Mouse (Mus musculus) frontal cortex, postnatal 36 days (tissue): ENCODE measurements at regions not wholly inside any gene's neighbourhood (a gene's known extent, or its start where the extent isn't known, plus 50 kb on each side); places are given as distances from the start of the nearest gene placed in this dataset.

ENCODE experiments used
- DNase-seq, 2 experiments: peaks; one replicate each; pipeline ENCODE4 v3.0.0; 2022; ENCODE audit warnings: low spot score in 2 of 2

DNA sequence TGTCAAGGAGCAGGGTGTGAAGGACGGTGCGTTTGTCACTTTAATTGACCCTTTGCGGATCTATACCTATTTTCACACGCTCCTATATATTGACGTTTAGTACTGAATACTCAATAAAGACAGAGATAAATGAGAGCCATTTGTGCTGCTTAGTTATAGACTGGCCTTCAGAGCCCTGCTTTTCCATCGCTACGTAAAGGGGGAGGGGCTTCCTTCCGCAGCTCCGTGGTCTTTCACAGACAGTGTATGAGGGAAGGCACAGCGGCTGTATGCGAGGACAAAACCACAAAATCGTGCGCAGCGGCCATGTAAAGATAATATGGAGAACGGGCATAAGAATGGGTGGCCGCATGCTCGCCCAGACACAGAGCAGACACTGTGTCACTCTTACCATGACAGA is 58.4 kb upstream of the Pced1b start:
- no peak for DNase-seq

DNA sequence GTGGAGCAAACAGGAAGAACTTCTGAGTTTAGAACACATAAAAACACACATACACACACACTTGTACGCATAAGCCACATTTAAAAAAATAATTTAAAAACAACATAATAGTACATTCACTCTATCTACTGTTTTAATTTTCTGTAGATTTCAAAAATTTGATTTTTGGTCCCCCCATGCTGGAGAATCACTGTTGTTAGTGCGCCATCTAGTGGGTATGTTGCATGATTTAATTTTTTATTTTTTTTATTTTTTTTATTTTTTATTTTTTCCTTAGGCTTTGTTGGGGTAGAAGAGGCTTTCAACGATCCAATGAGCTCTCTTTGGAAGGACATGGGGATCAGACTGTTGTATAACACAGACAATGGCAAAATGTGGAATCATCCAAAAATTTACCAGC is 59.1 kb upstream of the Pced1b start:
- DNase-seq: no peak

DNA sequence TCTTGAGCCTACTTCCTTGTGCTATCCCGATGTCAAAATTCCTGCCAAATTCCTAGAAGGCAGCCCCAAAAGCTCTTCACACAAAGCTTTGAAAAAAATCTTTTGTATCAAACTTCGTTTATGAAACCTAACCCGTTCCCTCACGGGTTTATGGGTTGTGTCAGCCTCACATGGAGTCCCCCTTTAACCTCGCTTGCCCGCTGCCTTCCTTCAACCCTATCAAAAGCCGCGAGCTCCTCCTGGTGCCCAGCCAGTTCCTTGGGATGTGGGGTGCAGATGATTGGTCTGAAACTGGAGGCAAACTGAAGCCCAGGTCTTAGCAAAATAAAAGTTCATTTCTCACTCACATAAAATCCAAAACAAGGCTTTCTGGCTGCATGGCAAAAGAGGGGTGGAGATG is 60.9 kb upstream of the Pced1b start:
- no peak for DNase-seq

DNA sequence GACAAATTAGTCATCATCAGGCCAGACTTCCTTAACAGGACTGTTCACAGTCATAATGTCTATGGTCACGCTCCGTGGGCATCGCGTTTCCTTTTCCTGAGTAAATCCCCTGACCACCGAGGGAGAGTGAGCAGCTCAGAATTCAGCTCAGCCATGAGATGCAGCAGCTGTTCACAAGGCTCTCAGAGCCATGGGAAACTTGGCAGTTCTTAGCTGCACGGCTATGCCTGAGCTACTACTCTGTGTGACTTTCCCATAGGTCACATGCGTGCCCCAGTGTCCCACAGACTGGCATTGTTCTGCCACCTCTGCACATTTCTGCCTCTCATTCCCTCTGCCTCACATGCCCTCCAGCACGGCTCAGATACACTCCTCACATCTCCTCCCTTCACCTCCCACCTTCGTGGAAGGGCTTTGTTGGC is 64.3 kb upstream of the Pced1b start:
- no peak for DNase-seq

DNA sequence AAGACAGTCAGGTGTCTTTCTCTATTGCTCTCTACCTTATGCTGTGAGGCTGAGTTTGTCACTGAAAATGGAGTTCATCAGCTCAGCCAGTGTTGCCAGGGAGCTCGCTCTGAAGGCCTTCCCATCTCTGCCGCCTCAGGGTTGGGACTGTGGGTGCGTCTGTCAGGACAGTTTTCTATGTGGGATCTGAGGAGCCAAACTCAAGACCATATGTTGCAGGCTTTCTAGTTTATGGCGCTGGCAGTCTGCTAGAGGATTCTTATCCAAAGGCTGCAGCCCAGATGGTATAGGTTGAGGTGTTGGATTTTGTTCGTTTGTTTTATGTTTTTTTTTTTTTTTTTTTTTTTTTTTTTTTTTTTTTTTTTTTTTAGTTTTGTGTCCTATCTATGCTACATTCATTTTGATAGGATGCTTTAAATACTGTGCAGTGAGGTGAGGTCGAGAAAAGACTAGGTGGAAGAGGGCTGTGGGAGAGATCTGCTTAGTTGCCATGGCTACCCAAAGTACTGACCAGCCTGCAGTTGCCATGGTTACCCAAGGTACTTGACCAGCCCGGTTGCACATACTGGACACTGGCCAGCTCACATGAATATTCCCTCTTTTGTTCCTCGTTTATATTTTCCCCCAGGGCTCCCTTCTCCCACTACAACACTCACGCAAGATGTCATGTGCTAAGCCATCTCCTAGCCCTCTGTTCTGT is 65.8 kb upstream of the Pced1b start:
- peak in 1 of 2 experiments; percentile 31 for DNase-seq

DNA sequence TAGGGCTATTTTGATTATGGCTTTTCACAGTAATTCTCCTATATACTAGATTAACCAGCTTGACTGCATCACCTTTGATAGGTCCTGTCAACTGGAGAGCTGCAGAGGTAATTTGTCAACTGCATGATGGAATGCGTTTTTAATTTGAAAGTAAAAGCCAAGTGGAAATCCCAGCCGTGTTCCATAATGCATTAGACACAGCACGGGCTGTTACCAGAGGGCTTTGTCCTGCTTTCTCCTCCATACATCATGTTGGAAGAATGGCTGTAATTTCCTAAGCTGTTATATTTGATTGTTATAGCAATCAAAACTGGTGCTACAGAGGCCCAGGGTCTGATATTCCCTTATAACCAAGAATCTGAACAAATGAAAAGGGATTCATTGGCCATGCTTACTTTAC is 68.6 kb upstream of the Pced1b start:
- no peak for DNase-seq

DNA sequence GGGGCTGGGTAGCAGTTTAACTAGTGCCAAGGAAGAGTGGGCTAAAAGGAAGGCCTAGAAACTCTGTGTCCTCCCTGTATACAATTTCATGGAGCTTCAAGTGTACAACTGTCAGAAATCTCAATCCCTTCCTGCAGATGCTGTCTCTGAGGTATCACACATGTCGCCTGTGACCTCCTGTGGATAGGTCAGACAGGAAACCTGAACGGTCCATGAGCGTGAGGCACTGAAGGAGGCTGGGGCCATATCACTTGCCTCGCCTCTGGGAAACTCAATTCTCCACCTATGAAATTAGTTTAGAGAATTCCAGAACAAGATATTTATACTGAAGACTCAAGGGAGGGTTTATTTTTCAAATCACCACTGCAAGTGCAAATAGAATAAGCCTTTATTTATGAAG is 69.1 kb upstream of the Pced1b start:
- no peak for DNase-seq

DNA sequence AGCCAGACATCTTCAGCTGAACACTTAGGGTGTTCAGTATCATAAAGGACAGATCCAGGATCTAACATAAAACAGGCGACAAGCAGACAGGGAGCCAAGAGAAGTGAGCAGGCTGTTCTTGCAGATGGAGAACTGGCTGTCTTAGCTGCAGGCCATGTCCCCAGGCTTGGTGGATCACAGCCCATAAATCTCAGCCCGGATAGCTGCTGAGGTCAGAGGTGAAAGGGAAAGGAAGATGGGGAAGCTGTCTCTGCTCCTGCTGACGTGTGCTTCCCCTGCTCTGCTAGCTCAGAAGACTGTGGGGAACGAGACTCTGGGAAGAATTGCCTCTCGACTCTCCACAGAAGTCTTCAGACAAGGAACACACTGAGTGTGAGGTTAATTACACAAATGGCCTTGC is 71.9 kb upstream of the Pced1b start:
- no peak for DNase-seq

DNA sequence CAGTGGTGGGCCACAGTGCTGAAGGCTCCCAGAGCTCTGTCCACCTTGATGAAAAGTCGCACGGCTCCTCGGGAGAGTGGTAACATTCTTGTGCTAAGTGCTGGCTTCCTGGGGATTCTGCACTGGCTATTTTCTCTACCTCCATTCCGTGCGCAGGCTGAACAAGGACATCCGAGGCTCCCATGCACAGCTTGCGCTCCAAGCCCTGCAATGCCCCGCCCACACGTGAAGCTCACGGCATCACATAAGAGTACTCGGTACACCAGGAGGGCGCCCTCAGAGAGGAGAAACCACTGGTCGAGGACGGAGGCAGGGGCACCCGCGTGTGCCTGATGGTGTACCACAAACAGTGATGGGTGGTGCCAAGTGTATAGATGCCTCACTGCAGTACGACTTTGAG is 73.7 kb upstream of the Pced1b start:
- DNase-seq: no peak

DNA sequence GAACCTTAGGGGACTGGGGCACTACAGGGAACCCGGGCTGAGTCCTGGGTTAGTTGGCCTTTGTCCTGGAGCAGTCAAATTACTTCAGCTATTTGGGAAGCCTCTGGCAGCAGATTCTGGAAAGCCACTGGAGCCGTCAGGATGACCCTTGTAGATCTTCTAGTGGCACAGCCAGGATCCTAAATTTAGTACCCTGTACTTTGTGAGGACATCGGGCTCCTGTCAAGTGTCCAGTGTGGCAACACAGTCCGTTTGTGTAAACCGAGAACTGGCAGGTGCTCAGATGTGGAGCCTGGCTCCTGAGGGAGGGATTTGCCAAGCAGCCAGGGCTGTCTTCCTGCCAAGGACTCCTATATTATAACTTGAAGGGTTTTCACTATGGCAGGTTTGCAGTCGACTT is 76.8 kb upstream of the Pced1b start:
- no peak for DNase-seq

DNA sequence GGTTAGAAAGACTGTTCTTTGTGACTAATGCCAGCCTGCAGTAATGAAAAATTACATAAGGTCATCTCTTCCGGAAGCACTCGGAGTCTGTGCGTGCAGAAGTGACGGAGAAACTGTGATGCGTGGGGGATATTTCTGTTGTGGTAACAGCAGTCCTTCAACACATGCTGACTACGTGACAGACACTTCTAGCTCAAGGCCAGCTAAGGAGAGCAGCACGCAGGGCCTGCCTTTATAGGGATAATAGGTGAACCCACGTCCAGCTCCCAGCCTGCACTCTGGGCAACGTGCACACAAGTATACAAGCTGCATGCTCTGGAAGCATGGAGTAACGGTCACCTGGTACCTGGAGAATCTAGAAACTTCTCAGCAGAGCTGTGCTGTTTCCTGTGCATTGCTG is 77.5 kb upstream of the Pced1b start:
- DNase-seq: no peak

DNA sequence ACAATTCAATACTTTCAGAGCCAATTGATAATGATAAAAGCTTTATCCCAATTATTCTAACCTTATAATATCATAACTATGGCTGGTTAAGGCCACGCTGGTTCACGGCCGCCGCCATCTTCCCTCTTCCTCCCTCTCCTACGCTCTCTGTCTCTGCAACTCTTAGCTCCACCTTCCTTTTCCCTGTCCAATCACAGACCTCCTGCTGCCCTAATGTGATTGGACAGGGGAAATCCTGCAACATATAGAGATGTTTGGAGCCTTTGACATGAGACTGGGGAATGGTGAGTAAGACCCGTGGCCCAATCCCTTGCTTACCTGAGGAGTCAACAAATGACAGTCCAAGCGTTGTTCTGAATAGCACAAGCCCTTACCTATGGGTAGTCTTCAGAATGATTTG is 79.8 kb upstream of the Pced1b start:
- no peak for DNase-seq

DNA sequence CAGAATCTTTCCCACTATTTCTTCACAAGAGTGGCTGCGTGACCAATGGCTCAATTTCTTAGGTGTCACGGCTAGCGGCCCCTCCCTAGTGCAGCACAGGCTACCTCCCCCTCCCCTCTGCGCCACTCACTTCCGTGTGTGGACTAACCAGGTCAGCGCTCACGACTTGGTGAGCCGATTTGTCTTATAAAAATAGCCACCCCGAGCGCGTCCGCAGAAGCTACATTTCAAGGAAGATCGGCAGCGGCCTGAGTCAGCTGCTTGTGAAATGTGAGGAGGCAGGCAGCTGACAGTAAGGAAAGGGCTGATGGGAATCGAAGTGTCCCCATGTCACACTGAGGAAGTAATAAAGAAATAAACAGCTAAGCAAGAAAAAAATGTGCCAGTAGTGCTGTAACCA is 82.3 kb upstream of the Pced1b start:
- no peak for DNase-seq

DNA sequence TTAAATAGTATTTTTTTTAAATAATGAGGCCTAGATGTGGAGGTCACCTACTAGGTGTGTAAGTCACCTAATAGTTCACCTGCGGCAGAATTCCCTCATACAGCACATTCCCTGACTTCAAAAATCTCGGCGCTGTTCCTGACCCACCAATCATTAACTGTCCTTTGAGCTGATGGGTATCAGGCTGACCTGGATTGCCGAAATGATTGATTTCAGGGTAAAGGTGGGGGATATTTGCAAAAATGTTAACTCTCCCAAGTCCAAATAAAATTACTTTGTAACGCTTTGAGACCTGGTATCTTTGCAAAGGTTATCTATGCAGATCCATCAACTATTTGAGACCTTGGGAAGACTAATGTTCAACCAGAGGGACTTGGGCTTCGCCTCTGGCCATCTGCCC is 82.9 kb upstream of the Pced1b start:
- DNase-seq: no peak

DNA sequence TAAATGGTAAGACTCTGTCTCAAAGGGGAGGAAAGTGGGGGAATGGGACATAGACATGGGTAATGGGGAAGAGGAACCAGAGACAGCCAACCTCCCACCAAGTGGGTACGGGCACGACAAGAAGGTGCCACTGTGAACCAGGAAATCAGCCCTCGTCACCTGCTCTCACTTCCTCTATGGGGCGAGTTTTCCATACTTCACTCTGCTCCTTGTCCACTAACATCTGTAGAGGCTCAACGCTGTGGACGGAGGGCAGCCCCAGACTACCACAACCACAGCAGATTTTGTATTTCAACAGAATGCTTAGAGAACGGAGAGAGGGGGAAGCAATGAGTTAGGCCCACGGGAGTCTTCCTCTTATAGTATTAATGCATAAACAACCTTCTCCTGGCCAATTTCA is 83.8 kb upstream of the Pced1b start:
- no peak for DNase-seq

DNA sequence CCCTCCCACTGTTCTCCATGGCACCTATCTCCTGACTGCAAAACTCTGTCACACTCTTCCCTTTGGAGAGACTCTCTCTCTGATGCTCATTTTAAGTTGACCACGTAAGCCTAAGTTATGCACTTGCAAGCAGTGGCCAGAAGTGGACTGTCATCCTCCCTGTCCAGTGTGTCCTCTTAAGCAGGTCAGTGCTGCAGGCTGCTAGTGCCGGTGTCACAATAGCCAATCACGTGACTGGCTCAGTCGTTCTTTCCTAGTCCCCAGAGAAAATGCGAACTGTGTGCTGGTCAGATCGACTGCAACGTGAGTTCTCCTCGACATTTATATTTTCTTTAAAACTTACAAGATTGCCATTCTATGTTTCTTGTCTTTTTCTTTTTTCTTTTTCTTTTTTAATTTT is 84.6 kb upstream of the Pced1b start:
- DNase-seq: no peak

DNA sequence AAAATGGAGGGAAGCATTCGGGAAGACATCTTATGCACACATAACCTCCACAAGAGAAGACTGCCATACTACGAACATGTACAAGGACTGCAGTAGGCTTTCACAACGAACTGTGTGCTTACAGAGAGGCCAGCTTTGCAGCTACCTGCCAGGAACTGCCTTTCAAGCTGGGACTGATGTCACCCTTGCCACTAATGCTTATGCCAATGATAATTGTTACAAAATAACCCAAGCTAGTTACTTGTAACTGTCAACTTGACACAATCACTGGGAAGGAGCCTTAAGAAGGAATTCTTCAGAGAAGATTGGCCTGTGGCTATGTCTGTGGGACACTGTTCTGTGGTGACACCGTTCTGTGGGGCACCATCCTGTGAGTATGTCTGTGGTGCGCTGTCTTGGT is 85.4 kb upstream of the Pced1b start:
- DNase-seq: no peak

DNA sequence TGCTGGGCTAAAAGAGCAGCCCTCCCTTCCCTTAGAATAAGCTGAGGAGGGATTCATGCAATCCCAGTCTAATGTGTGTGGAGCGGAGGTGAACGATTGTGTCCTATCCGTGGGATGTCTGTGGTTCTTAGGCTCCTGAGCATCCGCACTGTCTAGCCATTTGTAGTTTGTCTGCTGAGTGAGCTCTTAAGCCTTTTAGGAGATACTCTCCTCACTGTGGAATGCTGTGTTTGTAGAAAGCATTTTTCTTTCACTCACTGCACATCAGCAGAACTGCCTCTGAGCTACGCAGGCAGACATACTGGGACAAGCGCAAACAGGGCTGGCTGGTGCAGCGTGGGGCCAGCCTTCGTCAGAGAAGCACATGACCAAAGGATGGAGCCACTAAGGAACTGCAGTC is 94.6 kb upstream of the Pced1b start:
- DNase-seq: no peak

DNA sequence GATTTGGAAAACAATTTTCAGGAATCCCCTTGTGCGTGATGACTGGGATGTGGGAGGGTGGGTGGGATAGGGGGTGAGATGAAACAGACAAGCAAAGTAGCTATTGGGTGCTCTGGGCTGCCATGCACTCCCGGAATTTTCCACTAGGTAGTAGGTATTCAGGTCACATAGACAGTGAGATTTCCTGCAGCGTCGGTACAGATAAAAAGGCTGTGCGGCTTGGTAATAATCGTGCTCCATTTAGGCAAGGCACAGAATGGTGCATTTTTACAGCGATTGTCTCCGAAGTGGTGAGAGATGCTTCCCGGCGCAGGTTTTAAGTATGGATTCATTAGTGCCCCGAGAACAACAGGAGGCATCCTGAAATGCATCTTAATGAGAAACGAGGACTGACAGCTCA is 95.1 kb upstream of the Pced1b start:
- DNase-seq: no peak

DNA sequence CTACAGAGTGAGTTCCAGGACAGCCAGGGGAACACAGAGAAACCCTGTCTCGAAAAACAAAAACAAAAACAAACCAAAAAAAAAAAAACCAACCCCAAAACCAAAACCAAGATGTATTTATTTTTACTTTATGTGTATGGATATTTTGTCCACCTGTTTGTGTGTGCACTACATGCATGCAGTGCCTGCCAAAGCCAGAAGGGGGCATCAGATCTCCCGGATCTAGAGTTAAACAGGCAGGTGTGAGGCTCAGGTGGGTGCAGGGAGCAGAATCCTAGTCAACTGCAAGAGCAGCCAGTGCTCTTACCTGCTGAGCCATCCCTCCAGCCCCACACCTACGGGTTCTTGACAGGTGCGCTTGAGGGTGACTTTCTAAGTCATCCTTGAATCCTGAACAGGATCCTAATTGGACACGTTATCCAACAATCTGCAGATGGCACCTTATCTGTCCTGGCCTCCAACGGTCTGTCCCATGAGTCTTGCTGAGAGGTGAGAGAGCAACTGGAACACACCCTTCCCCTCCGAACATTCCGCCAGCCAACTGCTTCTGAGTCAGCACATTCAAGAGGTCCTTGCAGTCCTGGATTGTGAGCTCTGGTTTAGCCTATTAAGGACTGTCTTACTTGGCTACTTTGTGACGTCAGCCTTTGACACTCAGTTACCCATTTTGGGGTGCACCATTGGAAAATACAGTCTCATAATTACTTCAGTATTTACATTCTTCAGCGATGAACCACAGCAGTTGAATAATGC is 95.4 kb upstream of the Slc38a4 start:
- no peak for DNase-seq

DNA sequence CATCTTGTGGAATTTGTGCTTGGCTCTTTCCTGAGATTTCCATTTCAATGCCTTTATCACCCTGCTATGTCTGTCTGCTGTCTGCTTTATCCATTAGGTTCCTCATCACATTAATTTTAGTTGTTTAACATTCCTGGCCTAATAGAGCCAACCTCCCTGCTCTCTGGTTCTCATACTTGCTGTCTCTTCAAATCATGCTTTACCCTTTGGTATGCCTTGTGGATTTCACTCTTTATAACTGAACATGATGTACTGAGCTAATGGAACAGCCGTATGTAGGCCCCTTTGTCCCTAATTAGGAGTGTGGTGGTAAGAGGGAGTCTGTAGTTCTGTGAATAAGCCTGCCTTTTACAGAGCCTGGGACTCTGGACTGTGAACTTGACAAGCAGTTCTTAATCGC is 86.2 kb upstream of the Slc38a4 start:
- no peak for DNase-seq

DNA sequence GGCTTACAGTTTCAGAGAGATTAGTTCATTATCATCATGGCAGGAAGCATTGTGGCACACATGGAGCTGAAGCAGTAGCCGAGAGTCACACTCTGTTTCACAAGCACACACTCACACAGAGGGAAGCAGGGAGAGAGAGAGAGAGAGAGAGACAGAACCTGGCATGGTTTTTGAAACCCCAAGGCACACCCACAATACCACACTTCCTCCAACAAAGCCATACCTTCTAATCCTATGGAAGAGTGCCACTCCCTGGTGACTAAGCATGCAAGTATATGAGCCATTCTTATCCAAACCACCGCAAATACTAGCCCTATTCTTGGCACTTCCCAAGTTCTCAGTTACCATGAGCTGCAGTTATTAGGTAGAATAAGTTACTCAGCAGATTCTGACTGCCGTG is 82.5 kb upstream of the Slc38a4 start:
- DNase-seq: no peak

DNA sequence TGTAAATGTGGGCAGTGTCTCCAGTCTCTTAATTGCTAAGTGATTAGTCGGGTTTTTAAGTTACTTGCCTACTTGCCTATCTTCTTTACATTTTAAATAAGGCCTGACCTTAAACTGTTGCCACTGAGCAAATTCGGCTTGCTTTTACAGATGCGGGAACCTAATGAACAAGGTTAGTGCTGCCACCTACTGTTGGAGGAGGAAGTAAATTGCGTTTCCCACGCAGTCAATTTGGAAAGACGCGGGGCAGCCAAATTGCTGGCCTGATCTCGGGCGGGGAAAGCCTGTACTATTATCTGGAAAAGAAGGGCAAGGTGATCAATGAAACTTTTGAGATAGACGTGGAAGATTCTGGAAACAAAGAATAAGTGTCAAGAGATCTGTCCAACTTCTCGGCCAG is 79.5 kb upstream of the Slc38a4 start:
- DNase-seq: peak; percentile 24 to 68

DNA sequence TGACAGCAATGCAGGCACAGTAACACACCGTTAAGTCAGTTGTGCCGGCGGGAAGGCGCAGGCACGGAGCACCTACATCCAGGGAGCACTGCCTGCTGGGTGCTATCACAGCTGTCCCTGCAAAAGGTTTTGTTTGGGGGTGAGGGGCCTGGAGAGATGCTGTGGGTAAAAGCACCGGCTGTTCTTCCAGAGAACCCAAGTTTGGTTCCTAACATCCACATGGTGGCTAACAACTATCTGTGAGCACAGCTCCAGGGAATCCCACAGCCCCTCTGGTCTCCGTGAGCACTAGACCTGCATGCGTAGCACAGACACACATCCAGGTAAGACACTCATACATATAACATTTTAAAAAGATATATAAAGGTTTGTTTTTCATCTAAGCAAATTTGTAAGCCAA is 72.0 kb upstream of the Slc38a4 start:
- no peak for DNase-seq
